Mouse (Mus musculus) heart, postnatal 0 days (tissue): ENCODE data around the gene Bfsp2.

Source experiments
- CTCF ChIP-seq: IDR thresholded peaks from 2 replicates; pipeline ENCODE4 v1.5.1; 2016; ENCODE audit warnings: antibody characterized with exemption, control low read depth, low read depth
- EP300 ChIP-seq: IDR thresholded peaks from 2 replicates; pipeline ENCODE4 v1.6.1; 2016; ENCODE audit warnings: antibody characterized with exemption, low read depth

DNA sequence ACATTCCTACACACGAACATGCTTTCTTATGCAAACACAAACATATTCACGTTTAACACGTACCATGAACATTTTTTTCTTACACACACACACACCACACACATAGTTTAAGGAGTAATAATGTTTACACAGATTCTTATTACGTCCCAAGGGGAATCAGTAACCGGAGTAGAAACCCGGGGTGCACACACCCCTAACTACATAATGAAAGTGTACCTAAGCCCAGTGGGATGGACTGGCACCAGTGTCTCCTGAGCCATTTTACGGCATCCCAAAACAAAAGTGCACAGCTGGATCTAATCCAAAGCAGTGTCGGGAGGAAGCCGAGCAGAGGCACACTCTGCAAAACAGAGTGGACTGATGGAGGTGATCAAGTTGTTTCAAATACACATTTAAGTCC is 66.8 kb downstream of the Bfsp2 start:
- TF ChIP-seq CTCF (no peak), EP300 (no peak)
